Mouse (Mus musculus): ENCODE results near the gene Lgi4. TPM values are rescaled to one million over a fixed set of nuclear protein-coding genes. Genes with fewer than 3 reads are reported as not detected.

Gene Lgi4
- polyA plus RNA-seq, 1 experiment from 2014 or later = 0.20 TPM

DNA sequence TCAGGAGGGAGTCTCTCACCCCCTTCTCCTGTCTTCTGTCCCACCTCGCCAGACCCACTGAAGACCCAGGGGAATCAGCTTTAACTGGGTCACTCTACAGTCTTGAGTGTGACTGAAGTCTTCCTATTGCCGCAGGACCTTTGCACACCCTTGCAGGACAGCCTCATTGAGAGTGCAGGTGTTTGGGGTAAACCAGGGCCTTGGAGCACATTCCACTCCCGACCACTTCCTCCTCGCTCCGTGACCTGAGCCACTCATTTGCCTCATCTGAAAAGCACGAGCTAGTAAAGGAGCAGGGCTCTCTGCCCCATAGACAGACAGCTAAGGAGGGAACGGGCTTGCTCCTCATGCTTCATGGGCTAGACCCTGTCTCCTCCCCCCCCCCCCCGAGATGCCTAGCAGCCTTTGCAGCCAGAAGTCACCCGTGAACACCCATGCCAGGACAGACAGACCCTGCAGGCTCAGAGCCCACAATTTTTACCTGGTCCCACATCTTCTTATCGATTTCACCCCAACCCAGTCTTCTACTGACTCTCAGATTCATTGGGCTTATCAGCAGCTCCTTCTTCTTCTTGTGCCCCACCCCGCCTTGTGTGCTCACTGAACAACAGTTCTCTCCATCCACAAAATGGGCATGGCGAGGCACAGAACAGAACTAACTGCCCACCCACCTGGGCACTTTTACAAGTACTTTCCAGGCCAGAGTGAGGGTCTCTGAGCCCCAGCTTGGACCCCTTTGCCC is 18.7 kb upstream of the Lgi4 start:
- H3K4me3 ChIP-seq (ENCODE audit: low read depth, low read length) = 0 out of 2 replicates have a peak overlapping the region, but pooled peaks have one; percentile 38
- H3K27me3 ChIP-seq (replicated peaks; ENCODE audit: insufficient read depth, low read length) = no peaks in the 10 kb centered on the region

DNA sequence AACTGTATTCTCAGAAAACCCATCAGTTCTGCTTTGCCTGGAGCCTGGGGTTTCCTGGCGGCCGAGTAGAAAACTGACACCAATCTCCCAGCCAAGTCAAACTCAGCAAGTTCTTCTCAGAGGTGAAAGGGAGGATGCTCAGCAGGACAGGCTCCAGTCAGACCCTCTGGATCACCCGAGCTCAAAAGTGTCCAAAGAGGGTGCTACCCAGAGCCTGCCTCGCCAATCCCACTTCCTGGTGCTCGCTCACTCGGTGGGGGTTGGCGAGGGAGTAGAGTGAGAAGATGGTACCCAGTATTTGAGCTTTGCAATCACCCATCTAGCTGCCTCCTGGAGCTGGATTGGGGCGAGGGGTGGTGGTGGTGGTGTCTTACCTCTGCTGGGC is 18.1 kb upstream of the Lgi4 start:
- DNase-seq (ENCODE audit: low spot score) (no peak), ATAC-seq (no peak)
- Histone ChIP-seq H3K36me3 (ENCODE audit: insufficient read depth, low read length) (no peaks in the 10 kb centered on the region), H3K4me3 (ENCODE audit: low read depth, low read length) (peak overlapping the region; percentile 38), H3K9me3 (ENCODE audit: low read length) (no peaks in the 10 kb centered on the region), H3K9ac (replicated peaks; ENCODE audit: low read depth) (no peak overlapping the region), H3K27ac (ENCODE audit: low read length) (peak overlapping the region; percentile 72; the same call in 1 of the 2 replicates), H3K27me3 (replicated peaks; ENCODE audit: insufficient read depth, low read length) (no peaks in the 10 kb centered on the region), H3K4me1 (ENCODE audit: insufficient read depth, low read depth, low read length) (no peaks in the 10 kb centered on the region), H3K4me2 (replicated peaks; ENCODE audit: low read depth, low read length) (peak overlapping the region; percentile 50)
- TF ChIP-seq EP300 (IDR thresholded peaks at IDR 0.05) = no peak
- TF ChIP-seq CTCF (IDR thresholded peaks at IDR 0.05) = no peak
- 23% methylated on average over 8 of the region's 8 CpGs for WGBS

More for the DNA sequence above, 18.7 kb upstream of the Lgi4 start:
- no peak for TF ChIP-seq CTCF (IDR thresholded peaks at IDR 0.05)
- no peak for TF ChIP-seq EP300 (IDR thresholded peaks at IDR 0.05)
- H3K9me3 ChIP-seq (ENCODE audit: low read length) = no peaks in the 10 kb centered on the region
- H3K9ac ChIP-seq (replicated peaks; ENCODE audit: low read depth) = no peak overlapping the region
- H3K4me1 ChIP-seq (ENCODE audit: insufficient read depth, low read depth, low read length) = no peaks in the 10 kb centered on the region
- no peaks in the 10 kb centered on the region for H3K36me3 ChIP-seq (ENCODE audit: insufficient read depth, low read length)
- H3K27ac ChIP-seq (ENCODE audit: low read length) = no peak overlapping the region
- 74% methylated on average over 11 of the region's 12 CpGs for WGBS
- peak overlapping the region; percentile 50 for H3K4me2 ChIP-seq (replicated peaks; ENCODE audit: low read depth, low read length)
- ATAC-seq (no peak), DNase-seq (ENCODE audit: low spot score) (no peak)

DNA sequence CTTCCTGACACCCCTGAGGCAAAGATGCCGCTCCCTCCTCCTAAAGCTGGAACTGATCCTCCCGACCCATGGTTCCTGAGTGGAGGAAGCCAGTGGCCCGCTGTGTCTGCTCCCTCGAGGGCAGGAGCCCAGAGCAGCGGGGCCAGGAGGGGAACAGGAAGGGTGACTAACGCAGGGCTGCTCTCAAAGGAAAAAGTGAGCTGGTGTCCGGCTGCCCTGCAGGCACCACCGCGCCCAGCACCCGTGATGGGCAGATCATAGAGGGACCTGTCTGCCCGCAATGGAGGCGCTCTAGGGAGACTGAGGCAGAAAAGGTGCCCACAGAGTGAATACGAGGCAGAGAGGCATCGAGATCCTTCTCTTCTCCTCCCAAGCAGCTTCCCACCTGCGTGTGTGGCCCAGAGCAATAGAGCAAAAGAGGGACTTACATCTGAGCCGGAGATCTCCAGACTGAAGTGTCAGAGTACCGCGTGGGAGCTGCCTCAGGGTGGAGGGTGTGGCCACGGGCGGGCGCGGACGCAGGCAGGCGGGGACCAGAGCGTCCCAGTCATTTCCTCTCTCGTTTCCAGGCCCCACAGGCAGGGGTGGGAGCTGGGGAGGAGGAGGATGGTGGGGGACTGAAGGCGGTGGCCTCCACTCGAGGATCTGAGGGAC is 17.4 kb upstream of the Lgi4 start:
- DNase-seq (ENCODE audit: low spot score) = peak; percentile 77
- TF ChIP-seq CTCF (IDR thresholded peaks at IDR 0.05) (peak; percentile 17; the same call in 1 of the 2 replicates), EP300 (IDR thresholded peaks at IDR 0.05) (peak; percentile 44; the same call in 1 of the 2 replicates)
- Histone ChIP-seq H3K9ac (replicated peaks; ENCODE audit: low read depth) (peak overlapping the region; percentile 9; the same call in 1 of the 2 replicates), H3K4me2 (replicated peaks; ENCODE audit: low read depth, low read length) (peak overlapping the region; percentile 50), H3K27me3 (replicated peaks; ENCODE audit: insufficient read depth, low read length) (no peaks in the 10 kb centered on the region), H3K9me3 (ENCODE audit: low read length) (no peaks in the 10 kb centered on the region), H3K36me3 (ENCODE audit: insufficient read depth, low read length) (no peaks in the 10 kb centered on the region), H3K27ac (ENCODE audit: low read length) (peak overlapping the region; percentile 72), H3K4me1 (ENCODE audit: insufficient read depth, low read depth, low read length) (no peaks in the 10 kb centered on the region), H3K4me3 (ENCODE audit: low read depth, low read length) (peak overlapping the region; percentile 38)
- peak; percentile 94 for ATAC-seq
- WGBS = 2% methylated on average over 27 of the region's 28 CpGs

DNA sequence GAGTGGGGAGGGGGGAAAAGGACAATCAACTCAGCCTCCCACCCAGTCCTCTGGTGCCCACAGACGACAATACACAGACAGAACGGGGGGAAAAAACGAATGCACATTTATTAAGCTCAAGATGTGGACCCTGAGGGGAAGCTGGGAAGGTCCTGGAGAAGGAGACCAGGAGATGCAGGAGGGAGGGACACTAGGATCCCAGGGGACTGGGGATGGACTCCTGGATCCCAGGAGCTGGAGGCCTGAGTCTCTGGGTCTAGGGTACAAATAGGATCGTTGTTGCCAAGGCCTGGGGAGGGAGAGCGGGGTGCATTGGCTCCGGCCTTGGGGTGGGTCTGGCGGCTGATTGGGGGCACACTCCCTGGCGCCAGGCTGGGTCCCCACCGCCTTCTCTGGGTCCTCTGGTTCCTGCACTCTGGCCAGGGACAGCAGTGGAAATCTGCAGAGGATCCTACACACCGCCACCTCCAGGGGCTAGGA is 16.7 kb upstream of the Lgi4 start, which contains the start of gene Fxyd5:
Gene Fxyd5, minus strand, starts transcription at position 51 of the 480 bp plus-strand sequence.
- ATAC-seq (peak; percentile 13; the same call in 1 of the 2 replicates), DNase-seq (ENCODE audit: low spot score) (no peak)
- H3K27me3 ChIP-seq (replicated peaks; ENCODE audit: insufficient read depth, low read length) = no peaks in the 10 kb centered on the region
- H3K4me1 ChIP-seq (ENCODE audit: insufficient read depth, low read depth, low read length) = no peaks in the 10 kb centered on the region
- H3K9me3 ChIP-seq (ENCODE audit: low read length) = no peaks in the 10 kb centered on the region
- WGBS = 40% methylated on average over 10 of the region's 10 CpGs
- H3K4me2 ChIP-seq (replicated peaks; ENCODE audit: low read depth, low read length) = peak within 1 kb of the TSS; percentile 50
- TF ChIP-seq CTCF (IDR thresholded peaks at IDR 0.05) (no peak), EP300 (IDR thresholded peaks at IDR 0.05) (no peak)
- H3K36me3 ChIP-seq (ENCODE audit: insufficient read depth, low read length) = no peaks in the 10 kb centered on the region
- peak within 1 kb of the TSS; percentile 38 for H3K4me3 ChIP-seq (ENCODE audit: low read depth, low read length)
- peak within 1 kb of the TSS; percentile 72 for H3K27ac ChIP-seq (ENCODE audit: low read length)
- peak within 1 kb of the TSS; percentile 9; the same call in 1 of the 2 replicates for H3K9ac ChIP-seq (replicated peaks; ENCODE audit: low read depth)

DNA sequence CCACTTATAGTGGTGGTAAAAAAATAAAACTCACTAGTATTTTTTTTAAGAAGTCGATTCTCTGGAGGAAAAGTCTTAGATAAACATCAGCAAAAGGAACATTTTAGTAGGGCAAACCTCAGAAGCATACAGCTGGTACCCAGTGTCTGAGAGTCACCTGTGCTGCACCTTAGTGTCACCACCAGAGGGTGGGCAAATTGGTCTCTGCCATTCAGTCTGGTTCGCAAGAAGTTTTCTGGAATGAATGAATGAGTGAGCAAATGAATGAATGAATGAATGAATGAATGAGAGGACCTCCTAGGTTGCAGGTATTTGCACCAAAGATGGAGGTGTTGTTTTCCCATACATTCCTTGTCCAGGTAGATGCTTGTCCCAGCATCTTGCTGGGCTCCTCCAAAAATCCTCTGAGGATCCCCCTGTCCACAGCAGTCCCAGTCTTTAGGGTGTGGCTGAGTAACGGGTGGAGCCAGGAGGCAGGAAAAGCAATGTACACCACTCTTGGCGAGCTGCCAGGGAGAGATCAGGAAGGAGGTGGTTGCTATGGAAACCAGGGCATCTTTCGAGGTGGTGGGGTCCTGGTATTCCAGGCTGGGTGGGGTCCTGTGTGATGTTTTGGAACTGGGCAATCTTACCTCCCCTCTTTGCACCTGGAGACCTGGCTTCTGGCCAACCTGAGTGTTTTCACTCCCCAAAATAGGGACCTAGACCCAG is 9.9 kb upstream of the Lgi4 start:
- Histone ChIP-seq H3K4me1 (ENCODE audit: insufficient read depth, low read depth, low read length) (0 out of 2 replicates have a peak, but pooled peaks cover 7% of the 10 kb centered on the region), H3K4me3 (ENCODE audit: low read depth, low read length) (no peak overlapping the region), H3K36me3 (ENCODE audit: insufficient read depth, low read length) (no peaks in the 10 kb centered on the region), H3K9ac (replicated peaks; ENCODE audit: low read depth) (no peak overlapping the region), H3K27me3 (replicated peaks; ENCODE audit: insufficient read depth, low read length) (peaks cover 32% of the 10 kb centered on the region), H3K27ac (ENCODE audit: low read length) (no peak overlapping the region), H3K9me3 (ENCODE audit: low read length) (no peaks in the 10 kb centered on the region), H3K4me2 (replicated peaks; ENCODE audit: low read depth, low read length) (no peak overlapping the region)
- ATAC-seq (no peak), DNase-seq (ENCODE audit: low spot score) (peak; percentile 40)
- WGBS = 16% methylated on average over 5 of the region's 5 CpGs
- TF ChIP-seq CTCF (IDR thresholded peaks at IDR 0.05) = peak; percentile 15; the same call in 1 of the 2 replicates
- TF ChIP-seq EP300 (IDR thresholded peaks at IDR 0.05) = no peak
